Mouse (Mus musculus) hindbrain, embryonic 10.5 days (tissue): Measurements from ENCODE around the gene 2410131K14Rik. TPM values are rescaled to one million over a fixed set of nuclear protein-coding genes. Genes with fewer than 3 reads are reported as not detected.

Experiments
- DNase-seq: peaks from one replicate; pipeline ENCODE4 v3.0.0-alpha.2; 2017; ENCODE audit warnings: low spot score
- H3K27ac ChIP-seq: fragments of 300-500 bp; sonication (generic); 2 replicates; pipeline ENCODE4 v1.5.1; 2016; ENCODE audit warnings: mild to moderate bottlenecking, moderate library complexity
- H3K27me3 ChIP-seq: fragments of 300-500 bp; sonication (generic); 2 replicates; pipeline ENCODE4 v1.6.1; 2016; ENCODE audit warnings: mild to moderate bottlenecking; ENCODE audit not compliant: poor library complexity, insufficient read depth, severe bottlenecking
- H3K36me3 ChIP-seq: fragments of 300-500 bp; sonication (generic); 2 replicates; pipeline ENCODE4 v1.6.1; 2016; ENCODE audit warnings: mild to moderate bottlenecking, moderate library complexity
- H3K4me1 ChIP-seq: fragments of 300-500 bp; sonication (generic); replicated peaks from 2 replicates; pipeline ENCODE4 v1.6.1; 2016; ENCODE audit warnings: mild to moderate bottlenecking
- H3K4me3 ChIP-seq: fragments of 300-500 bp; sonication (generic); 2 replicates; pipeline ENCODE4 v1.5.1; 2016; ENCODE audit warnings: mild to moderate bottlenecking, moderate library complexity
- H3K9me3 ChIP-seq: fragments of 300-500 bp; sonication (generic); 2 replicates; pipeline ENCODE4 v1.6.1; 2016; ENCODE audit warnings: mild to moderate bottlenecking, moderate library complexity
- WGBS: fragments of 180-500 bp; shearing (Covaris S2); methylation state at CpG from one replicate; pipeline ENCODE4 v1.1.7; 2016; 5-methylcytosine and 5-hydroxymethylcytosine counted together
- polyA plus RNA-seq: library from polyadenylated mRNA; unstranded; fragments of >200 nt; fragmentation: Nextera tagmentation; extraction: Ambion mirVana; gene quantifications from 2 replicates; pipeline ENCODE4 v1.2.1, GENCODE M21; 2016

The 2410131K14Rik gene
- polyA plus RNA-seq, 1 experiment from 2014 or later, result 12.3 TPM

DNA sequence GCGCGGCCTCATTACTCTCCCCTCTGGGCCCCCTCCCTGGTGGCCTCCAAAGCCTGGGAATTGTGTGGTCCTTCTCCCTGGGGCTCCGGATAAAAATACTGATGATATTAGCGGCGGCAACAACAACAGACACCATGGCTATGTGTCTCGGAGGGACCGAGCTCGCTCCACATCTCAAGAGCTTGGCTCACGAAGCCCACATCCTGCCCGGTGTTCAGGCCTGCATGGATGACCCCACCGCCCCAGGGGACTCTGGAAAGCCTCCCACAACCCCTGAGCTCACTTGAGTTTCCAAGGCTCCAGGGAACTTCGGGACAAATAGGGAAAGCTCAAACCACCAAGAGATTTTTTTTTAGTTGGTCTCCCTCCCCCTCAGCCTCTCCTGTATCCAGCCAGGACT lies 5.4 kb upstream of the 2410131K14Rik start:
- peaks cover 51% of the 10 kb centered on the region for H3K36me3 ChIP-seq
- DNase-seq, result no peak
- 87% methylated on average over 12 of the region's 12 CpGs for WGBS
- no peaks in the 10 kb centered on the region for H3K9me3 ChIP-seq
- H3K27ac ChIP-seq, result no peak overlapping the region
- no peak overlapping the region for H3K4me3 ChIP-seq
- peaks cover 11% of the 10 kb centered on the region for H3K4me1 ChIP-seq
- no peaks in the 10 kb centered on the region for H3K27me3 ChIP-seq

DNA sequence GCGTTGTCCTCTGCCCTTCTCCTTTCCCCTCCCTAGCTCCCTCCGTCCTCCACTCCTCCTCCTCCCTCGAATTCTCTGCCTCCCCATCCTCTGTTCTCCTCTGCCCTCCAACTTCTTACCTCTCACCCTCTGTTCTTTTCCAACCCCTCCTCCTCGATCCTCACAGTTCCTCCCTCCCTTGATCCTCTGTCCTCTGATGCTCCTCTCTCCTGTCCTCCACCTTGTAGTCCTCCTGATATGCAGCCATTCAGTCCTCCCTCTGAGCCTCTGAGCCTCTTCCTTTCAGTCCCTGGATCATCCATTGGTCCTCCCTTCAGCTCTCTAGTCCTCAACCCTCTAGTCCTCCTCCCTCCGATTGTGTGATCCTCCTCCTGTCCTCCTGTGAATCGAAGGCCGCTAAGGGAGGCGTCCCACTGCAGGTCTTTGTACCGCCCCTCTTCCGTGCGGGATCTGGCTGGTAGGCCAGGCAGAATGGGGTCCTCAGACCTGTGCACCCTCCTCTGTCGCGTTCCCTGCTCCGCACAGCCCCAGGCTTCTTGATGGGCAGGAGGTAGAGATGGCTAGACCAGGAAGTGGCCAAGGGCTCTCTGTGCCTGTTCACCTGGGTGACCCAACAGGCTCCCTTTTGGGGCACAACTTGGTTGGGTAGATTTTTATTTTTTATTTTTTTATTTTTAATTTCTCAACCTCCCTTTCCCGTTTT lies 730 bp downstream of the 2410131K14Rik start:
- H3K27ac ChIP-seq, result peak overlapping the region; percentile 92
- H3K27me3 ChIP-seq, result no peaks in the 10 kb centered on the region
- H3K9me3 ChIP-seq, result no peaks in the 10 kb centered on the region
- 8% methylated on average over 15 of the region's 15 CpGs for WGBS
- peaks cover 57% of the 10 kb centered on the region for H3K36me3 ChIP-seq
- peaks cover 32% of the 10 kb centered on the region for H3K4me1 ChIP-seq
- peak; percentile 32 for DNase-seq
- peak overlapping the region; percentile 81 for H3K4me3 ChIP-seq

DNA sequence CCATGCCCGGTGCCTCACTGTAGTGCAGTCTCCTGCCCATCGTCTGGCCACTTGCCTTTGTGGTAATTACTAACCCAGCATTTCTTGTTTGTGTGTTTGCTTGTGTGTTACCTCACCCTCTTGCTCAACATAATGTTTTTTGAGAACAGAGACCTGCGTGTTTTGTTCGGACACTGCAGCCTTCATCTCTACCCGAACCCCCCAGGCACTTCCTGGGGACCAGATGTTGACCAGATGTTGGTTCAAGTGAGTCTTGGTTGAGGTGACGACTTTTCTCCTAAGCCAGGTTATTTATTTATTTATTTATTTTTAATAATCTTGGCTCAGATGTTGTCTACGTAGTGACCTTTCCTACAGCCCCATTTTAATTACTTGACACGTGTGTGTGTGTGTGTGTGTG lies 2.4 kb downstream of the 2410131K14Rik start:
- 0 out of 2 replicates have a peak overlapping the region, but pooled peaks have one; percentile 2 for H3K4me3 ChIP-seq
- DNase-seq, result no peak
- H3K27ac ChIP-seq, result no peak overlapping the region
- WGBS, result 81% methylated on average over 8 of the region's 8 CpGs
- H3K27me3 ChIP-seq, result no peaks in the 10 kb centered on the region
- no peaks in the 10 kb centered on the region for H3K9me3 ChIP-seq
- H3K36me3 ChIP-seq, result peaks cover 46% of the 10 kb centered on the region
- peaks cover 32% of the 10 kb centered on the region for H3K4me1 ChIP-seq

DNA sequence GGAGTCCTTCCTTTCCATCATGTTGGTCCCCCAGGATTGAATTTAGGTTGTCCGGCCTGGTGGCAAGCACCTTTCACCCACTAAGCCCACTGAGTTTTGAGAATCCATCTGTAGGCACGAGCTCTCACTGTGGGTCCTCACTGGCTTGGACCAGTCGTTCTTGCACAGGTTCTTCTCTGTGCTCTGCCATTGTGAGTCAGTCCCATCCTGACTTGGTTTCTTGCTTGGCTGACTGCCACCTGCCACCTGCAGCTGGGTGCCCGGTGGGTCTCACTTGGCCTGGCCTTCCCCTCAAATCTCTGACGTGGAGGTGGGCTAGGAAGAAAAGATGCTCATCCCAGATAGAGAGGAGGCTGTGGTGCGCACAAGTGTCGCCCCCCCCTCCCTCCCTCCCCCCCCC lies 6.0 kb downstream of the 2410131K14Rik start:
- DNase-seq, result no peak
- H3K27ac ChIP-seq, result no peak overlapping the region
- no peak overlapping the region for H3K4me3 ChIP-seq
- no peaks in the 10 kb centered on the region for H3K27me3 ChIP-seq
- peaks cover 47% of the 10 kb centered on the region for H3K36me3 ChIP-seq
- H3K9me3 ChIP-seq, result no peaks in the 10 kb centered on the region
- 76% methylated on average over 7 of the region's 7 CpGs for WGBS
- H3K4me1 ChIP-seq, result peaks cover 20% of the 10 kb centered on the region

DNA sequence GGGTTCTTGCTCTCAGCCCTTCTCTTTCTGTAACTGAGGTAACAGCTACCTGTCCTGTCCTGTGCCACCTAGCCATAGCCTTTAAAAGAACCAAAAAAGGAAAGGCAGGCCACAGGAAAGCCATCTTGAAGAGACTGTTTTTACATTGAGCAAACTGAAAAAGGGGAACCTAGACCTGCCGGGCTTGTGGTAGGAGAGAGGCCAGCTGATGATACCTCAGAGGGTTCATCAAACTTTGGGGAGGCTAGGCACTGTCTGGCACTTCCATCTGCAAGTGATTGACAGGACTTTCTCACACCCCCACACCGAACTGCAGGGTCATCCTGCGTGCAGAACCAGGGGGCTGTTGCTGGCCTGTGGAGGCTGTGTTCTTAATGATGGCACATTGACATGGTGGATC lies 8.5 kb downstream of the 2410131K14Rik start:
- no peaks in the 10 kb centered on the region for H3K9me3 ChIP-seq
- no peak overlapping the region for H3K4me3 ChIP-seq
- 0 out of 2 replicates have a peak, but pooled peaks cover 5% of the 10 kb centered on the region for H3K4me1 ChIP-seq
- peaks cover 56% of the 10 kb centered on the region for H3K36me3 ChIP-seq
- DNase-seq, result no peak
- WGBS, result 87% methylated on average over 3 of the region's 3 CpGs
- H3K27ac ChIP-seq, result no peak overlapping the region
- H3K27me3 ChIP-seq, result no peaks in the 10 kb centered on the region

DNA sequence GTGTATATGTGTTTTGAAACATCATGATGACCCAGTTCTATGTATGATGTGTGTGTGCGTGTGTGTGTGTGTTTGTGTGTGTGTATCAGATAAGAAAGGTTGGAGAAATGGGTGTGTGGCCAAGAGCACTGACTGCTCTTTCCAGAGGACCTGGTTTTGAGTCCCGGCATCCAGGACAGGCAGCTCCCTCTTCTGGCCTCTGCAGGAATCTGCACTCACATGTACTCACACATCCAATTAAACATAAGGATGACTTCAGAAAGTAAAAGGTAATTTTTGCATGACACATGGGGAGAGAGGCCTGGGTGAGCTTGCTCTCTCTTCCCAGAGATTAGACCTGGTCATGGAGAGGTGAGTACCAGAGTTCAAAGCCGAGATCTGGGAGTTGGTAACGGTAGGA lies 12.0 kb downstream of the 2410131K14Rik start:
- H3K27ac ChIP-seq, result no peak overlapping the region
- no peaks in the 10 kb centered on the region for H3K9me3 ChIP-seq
- H3K27me3 ChIP-seq, result no peaks in the 10 kb centered on the region
- WGBS, result 89% methylated on average over 4 of the region's 4 CpGs
- peaks cover 5% of the 10 kb centered on the region; the same call in 1 of the 2 replicates for H3K4me1 ChIP-seq
- H3K4me3 ChIP-seq, result no peak overlapping the region
- H3K36me3 ChIP-seq, result peaks cover 65% of the 10 kb centered on the region
- DNase-seq, result no peak

DNA sequence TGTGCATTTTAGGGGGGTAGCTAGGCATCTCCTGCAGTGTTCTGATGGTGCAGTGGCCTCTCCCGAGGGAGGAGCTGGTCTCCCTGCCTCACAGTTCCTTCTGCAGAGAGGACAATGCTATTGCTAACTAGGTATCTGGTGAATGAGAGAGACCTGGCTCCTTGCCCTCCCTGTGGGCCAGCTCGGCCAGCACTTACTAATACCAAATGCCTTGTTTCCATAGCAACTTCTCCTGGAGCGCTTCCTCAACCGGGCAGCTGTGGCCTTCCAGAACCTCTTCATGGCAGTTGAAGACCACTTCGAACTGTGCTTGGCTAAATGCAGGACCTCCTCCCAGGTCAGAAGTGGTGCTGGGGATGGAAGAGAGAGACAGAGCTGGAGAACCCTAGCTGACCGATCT lies 14.1 kb downstream of the 2410131K14Rik start:
- no peaks in the 10 kb centered on the region for H3K9me3 ChIP-seq
- H3K4me1 ChIP-seq, result peaks cover 2% of the 10 kb centered on the region
- no peaks in the 10 kb centered on the region for H3K27me3 ChIP-seq
- H3K4me3 ChIP-seq, result no peak overlapping the region
- H3K36me3 ChIP-seq, result peaks cover 83% of the 10 kb centered on the region
- H3K27ac ChIP-seq, result no peak overlapping the region
- no peak for DNase-seq
- 76% methylated on average over 6 of the region's 6 CpGs for WGBS

DNA sequence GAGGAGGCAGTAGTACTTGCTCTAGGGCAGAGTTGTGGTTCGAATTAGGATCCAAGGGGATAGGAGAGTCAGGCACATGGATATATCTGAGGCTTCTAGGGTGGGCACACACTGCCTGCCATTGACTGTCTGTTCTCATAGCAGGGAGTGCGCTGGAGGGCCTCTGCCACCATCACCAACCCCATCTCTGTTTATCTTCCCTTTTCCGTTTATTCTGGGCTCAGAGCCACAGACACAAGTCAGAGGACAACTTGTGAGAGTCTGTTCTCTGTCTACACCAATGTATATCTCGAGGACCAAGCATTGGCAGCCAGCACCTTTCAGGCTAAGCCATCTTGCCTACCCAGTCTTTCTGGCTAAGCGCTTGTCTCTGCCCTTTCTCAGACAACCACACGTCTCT lies 14.6 kb downstream of the 2410131K14Rik start:
- 94% methylated on average over 6 of the region's 6 CpGs for WGBS
- Histone ChIP-seq H3K27ac (no peak overlapping the region), H3K27me3 (no peaks in the 10 kb centered on the region), H3K4me1 (peaks cover 5% of the 10 kb centered on the region), H3K9me3 (no peaks in the 10 kb centered on the region), H3K4me3 (no peak overlapping the region), H3K36me3 (peaks cover 86% of the 10 kb centered on the region)
- DNase-seq, result no peak

DNA sequence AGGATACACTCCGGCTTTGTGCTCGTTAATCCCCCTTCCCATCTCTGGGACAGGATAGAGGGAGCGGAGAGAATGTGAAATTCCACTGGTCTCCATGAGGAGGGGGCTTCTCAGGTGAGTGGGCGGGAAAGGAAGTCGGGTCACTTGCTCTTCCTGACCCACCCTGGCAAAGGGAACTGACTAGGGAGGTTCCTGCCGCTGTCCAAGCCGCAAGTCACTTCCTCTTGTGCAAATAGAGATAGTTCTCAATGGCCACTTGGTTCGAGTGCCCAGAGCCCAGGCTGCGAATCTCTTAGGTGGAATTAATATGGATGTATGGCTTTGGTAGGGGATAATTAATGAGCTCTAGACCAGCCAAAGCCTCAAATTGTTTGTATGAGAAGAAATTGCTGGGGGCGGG lies 15.0 kb downstream of the 2410131K14Rik start:
- WGBS, result 92% methylated on average over 10 of the region's 10 CpGs
- Histone ChIP-seq H3K36me3 (peaks cover 86% of the 10 kb centered on the region), H3K4me3 (no peak overlapping the region), H3K27me3 (no peaks in the 10 kb centered on the region), H3K27ac (no peak overlapping the region), H3K9me3 (no peaks in the 10 kb centered on the region), H3K4me1 (peaks cover 5% of the 10 kb centered on the region)
- no peak for DNase-seq

DNA sequence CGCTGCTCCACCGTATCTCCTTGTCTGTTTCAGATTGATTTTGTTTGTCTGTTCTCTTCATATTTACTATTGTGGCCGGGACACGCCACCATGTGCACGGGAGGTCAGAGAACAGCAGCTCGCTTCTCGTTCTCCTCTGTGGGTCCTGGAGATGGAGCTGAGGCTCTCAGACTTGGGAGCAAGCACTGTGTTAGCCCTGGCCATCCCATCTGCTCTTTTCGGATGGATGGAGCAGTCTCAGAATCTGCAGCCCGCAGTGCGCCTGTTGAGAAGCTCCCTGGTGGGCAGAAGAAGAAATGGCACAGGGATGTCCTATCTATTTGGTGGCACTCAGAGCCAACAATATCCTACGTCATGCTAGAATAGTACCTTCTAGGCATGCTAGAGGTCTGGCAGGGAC lies 15.6 kb downstream of the 2410131K14Rik start:
- H3K4me1 ChIP-seq, result peaks cover 5% of the 10 kb centered on the region
- no peak overlapping the region for H3K4me3 ChIP-seq
- no peaks in the 10 kb centered on the region for H3K9me3 ChIP-seq
- 94% methylated on average over 11 of the region's 11 CpGs for WGBS
- H3K36me3 ChIP-seq, result peaks cover 84% of the 10 kb centered on the region
- no peak overlapping the region for H3K27ac ChIP-seq
- H3K27me3 ChIP-seq, result no peaks in the 10 kb centered on the region
- DNase-seq, result no peak

DNA sequence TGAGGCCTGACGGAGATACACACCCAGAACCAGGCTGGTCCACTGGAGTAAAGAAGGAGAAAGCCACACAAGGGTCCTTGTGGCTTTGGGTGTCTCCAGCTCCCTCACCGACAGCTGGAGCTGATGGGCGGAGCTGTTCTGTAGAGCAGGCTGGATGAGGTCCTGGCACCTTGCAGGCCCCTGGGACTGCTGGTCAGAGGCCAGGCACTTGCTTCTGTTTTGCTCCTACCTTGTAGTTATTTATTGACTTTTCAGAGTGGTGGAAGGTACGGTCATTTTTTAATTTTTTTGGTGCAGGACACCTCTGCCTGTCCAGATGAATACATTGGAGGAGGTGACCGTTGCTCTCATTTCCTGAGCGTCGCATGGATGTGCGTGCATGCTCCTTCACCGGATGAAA lies 16.2 kb downstream of the 2410131K14Rik start:
- no peaks in the 10 kb centered on the region for H3K9me3 ChIP-seq
- H3K4me1 ChIP-seq, result peaks cover 5% of the 10 kb centered on the region
- no peak overlapping the region for H3K4me3 ChIP-seq
- H3K36me3 ChIP-seq, result peaks cover 79% of the 10 kb centered on the region
- 94% methylated on average over 9 of the region's 9 CpGs for WGBS
- H3K27ac ChIP-seq, result no peak overlapping the region
- H3K27me3 ChIP-seq, result no peaks in the 10 kb centered on the region
- DNase-seq, result no peak

DNA sequence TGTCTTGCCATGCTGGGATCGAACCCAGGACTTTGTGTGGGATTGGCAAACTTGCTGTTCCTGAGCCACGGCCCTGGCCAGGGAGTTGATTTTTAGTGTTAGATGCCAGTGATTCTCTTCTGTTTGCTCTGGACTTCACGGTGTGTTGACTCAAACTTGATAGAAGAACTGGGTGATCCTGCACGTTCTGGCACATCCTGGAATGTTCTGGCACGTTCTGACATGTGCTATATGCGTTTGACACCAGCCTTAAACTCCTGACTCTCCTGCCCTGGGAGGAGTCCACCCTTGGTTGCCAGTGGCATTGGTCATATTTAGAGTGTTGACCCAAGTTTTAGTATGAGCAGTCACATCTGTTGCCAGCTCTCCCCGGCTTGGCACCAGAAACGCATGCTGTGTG lies 17.4 kb downstream of the 2410131K14Rik start:
- Histone ChIP-seq H3K36me3 (peaks cover 66% of the 10 kb centered on the region), H3K4me1 (peaks cover 5% of the 10 kb centered on the region), H3K4me3 (no peak overlapping the region), H3K9me3 (no peaks in the 10 kb centered on the region), H3K27ac (no peak overlapping the region), H3K27me3 (no peaks in the 10 kb centered on the region)
- WGBS, result 91% methylated on average over 8 of the region's 8 CpGs
- DNase-seq, result no peak

DNA sequence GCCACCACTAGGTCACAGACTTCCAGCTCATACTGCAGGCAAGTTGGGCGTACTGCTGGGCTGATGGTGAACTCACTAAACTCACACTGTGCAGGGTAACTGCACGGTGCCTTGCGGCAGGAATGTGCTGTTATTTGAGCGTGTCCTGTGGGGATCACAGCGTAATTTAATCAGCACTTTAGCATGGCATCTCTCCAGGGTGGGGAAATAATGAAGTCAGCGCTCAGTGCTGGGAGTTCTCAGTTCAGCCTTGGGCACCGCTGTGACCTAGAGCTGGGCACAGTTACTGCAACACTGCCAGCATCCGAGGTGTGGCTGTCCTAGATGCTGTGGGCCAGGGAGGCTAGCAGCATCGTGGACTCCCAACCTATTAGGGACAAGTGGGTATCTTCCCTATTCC lies 19.3 kb downstream of the 2410131K14Rik start:
- no peak for DNase-seq
- peaks cover 10% of the 10 kb centered on the region for H3K4me1 ChIP-seq
- no peaks in the 10 kb centered on the region for H3K9me3 ChIP-seq
- 76% methylated on average over 9 of the region's 9 CpGs for WGBS
- H3K27me3 ChIP-seq, result peaks cover 7% of the 10 kb centered on the region; the same call in 1 of the 2 replicates
- no peak overlapping the region for H3K4me3 ChIP-seq
- peaks cover 48% of the 10 kb centered on the region for H3K36me3 ChIP-seq
- no peak overlapping the region for H3K27ac ChIP-seq

DNA sequence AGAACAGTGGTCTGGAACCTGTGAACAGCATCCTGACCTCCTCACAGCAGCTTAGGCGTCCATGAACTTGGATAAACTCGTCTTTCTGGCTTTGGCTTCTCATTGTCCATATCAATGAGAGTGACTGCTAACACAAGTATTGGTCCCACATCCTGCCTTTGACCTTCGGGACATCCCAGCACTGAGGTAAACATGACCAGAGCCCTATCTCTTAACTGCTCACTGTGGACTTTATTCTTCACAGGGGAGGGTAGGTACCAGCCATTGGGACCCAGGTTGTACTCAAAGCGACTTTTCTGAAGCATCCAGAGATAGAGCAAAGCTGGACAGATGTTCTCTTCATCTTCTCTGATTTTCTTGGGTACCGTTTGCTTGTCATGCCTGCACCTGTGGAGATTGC lies 20.3 kb downstream of the 2410131K14Rik start:
- WGBS, result 88% methylated on average over 5 of the region's 5 CpGs
- no peak overlapping the region for H3K4me3 ChIP-seq
- peaks cover 14% of the 10 kb centered on the region for H3K4me1 ChIP-seq
- no peak for DNase-seq
- no peak overlapping the region for H3K27ac ChIP-seq
- peaks cover 37% of the 10 kb centered on the region for H3K36me3 ChIP-seq
- H3K9me3 ChIP-seq, result no peaks in the 10 kb centered on the region
- peaks cover 17% of the 10 kb centered on the region for H3K27me3 ChIP-seq
